Mouse (Mus musculus): ENCODE measurements around the gene Cd36.

- TF ChIP-seq CTCF (IDR thresholded peaks at IDR 0.05; ENCODE audit: borderline replicate concordance, control insufficient read depth, extremely low read depth, insufficient read depth, low read length, poor library complexity) (no peak), POLR2A (IDR thresholded peaks at IDR 0.05; ENCODE audit: control insufficient read depth, extremely low read depth, insufficient read depth, low read length, poor library complexity) (no peak)
These were observed 25.5 kb downstream of the Cd36 start for GRCm38 (mm10) chr5:17863085-17863484.
